Mouse (Mus musculus): ENCODE results near the gene Spata18. TPM values are rescaled to one million over a fixed set of nuclear protein-coding genes. Genes with fewer than 3 reads are reported as not detected.

The Spata18 gene
- polyA plus RNA-seq, 1 experiment from 2014 or later: not detected

- H3K9me3 ChIP-seq: no peaks in the 10 kb centered on the region
- no peaks in the 10 kb centered on the region for H3K4me1 ChIP-seq
- no peaks in the 10 kb centered on the region for H3K36me3 ChIP-seq
- H3K27ac ChIP-seq: no peak overlapping the region
- 82% methylated on average over 17 of the region's 17 CpGs for WGBS
- no peak overlapping the region for H3K4me2 ChIP-seq (replicated peaks)
- no peak overlapping the region for H3K4me3 ChIP-seq
- ATAC-seq (ENCODE audit: low FRiP score, low read depth): no peak
- no peak overlapping the region for H3K9ac ChIP-seq
- H3K27me3 ChIP-seq (replicated peaks): no peaks in the 10 kb centered on the region
Observed at GRCm38 (mm10) chr5:73701063-73701890, 50.1 kb downstream of the Spata18 start.

GRCm38 (mm10) chr5:73701946-73702710 lies 50.9 kb downstream of the Spata18 start:
- ATAC-seq (ENCODE audit: low FRiP score, low read depth): no peak
- Histone ChIP-seq H3K4me2 (replicated peaks) (no peak overlapping the region), H3K4me1 (no peaks in the 10 kb centered on the region), H3K4me3 (no peak overlapping the region), H3K9me3 (no peaks in the 10 kb centered on the region), H3K27me3 (replicated peaks) (no peaks in the 10 kb centered on the region), H3K36me3 (no peaks in the 10 kb centered on the region), H3K27ac (no peak overlapping the region), H3K9ac (no peak overlapping the region)
- 69% methylated on average over 12 of the region's 12 CpGs for WGBS

- H3K27me3 ChIP-seq (replicated peaks): no peaks in the 10 kb centered on the region
- no peak overlapping the region for H3K4me3 ChIP-seq
- H3K27ac ChIP-seq: no peak overlapping the region
- no peak overlapping the region for H3K9ac ChIP-seq
- H3K36me3 ChIP-seq: no peaks in the 10 kb centered on the region
- H3K4me2 ChIP-seq (replicated peaks): no peak overlapping the region
- ATAC-seq (ENCODE audit: low FRiP score, low read depth): no peak
- no peaks in the 10 kb centered on the region for H3K9me3 ChIP-seq
- 96% methylated on average over 4 of the region's 4 CpGs for WGBS
- H3K4me1 ChIP-seq: no peaks in the 10 kb centered on the region
Observed at GRCm38 (mm10) chr5:73703096-73703495, 51.9 kb downstream of the Spata18 start.

- no peak overlapping the region for H3K4me3 ChIP-seq
- no peak overlapping the region for H3K9ac ChIP-seq
- no peak for ATAC-seq (ENCODE audit: low FRiP score, low read depth)
- no peaks in the 10 kb centered on the region for H3K4me1 ChIP-seq
- H3K9me3 ChIP-seq: no peaks in the 10 kb centered on the region
- 39% methylated on average over 14 of the region's 14 CpGs for WGBS
- no peaks in the 10 kb centered on the region for H3K27me3 ChIP-seq (replicated peaks)
- H3K36me3 ChIP-seq: no peaks in the 10 kb centered on the region
- H3K27ac ChIP-seq: no peak overlapping the region
- H3K4me2 ChIP-seq (replicated peaks): no peak overlapping the region
Observed at GRCm38 (mm10) chr5:73704263-73704662, 53.1 kb downstream of the Spata18 start.

GRCm38 (mm10) chr5:73704757-73705156 lies 53.6 kb downstream of the Spata18 start:
- Histone ChIP-seq H3K9ac (no peak overlapping the region), H3K4me2 (replicated peaks) (no peak overlapping the region), H3K36me3 (no peaks in the 10 kb centered on the region), H3K27me3 (replicated peaks) (no peaks in the 10 kb centered on the region), H3K9me3 (no peaks in the 10 kb centered on the region), H3K4me3 (no peak overlapping the region), H3K4me1 (no peaks in the 10 kb centered on the region), H3K27ac (no peak overlapping the region)
- no peak for ATAC-seq (ENCODE audit: low FRiP score, low read depth)
- WGBS: 88% methylated on average over 8 of the region's 8 CpGs

- no peaks in the 10 kb centered on the region for H3K4me1 ChIP-seq
- no peak overlapping the region for H3K4me2 ChIP-seq (replicated peaks)
- 72% methylated on average over 5 of the region's 5 CpGs for WGBS
- H3K4me3 ChIP-seq: no peak overlapping the region
- H3K9me3 ChIP-seq: no peaks in the 10 kb centered on the region
- no peaks in the 10 kb centered on the region for H3K36me3 ChIP-seq
- H3K27me3 ChIP-seq (replicated peaks): no peaks in the 10 kb centered on the region
- H3K27ac ChIP-seq: no peak overlapping the region
- no peak overlapping the region for H3K9ac ChIP-seq
- no peak for ATAC-seq (ENCODE audit: low FRiP score, low read depth)
Observed at GRCm38 (mm10) chr5:73705290-73705689, 54.1 kb downstream of the Spata18 start.

GRCm38 (mm10) chr5:73712852-73713251 lies 61.7 kb downstream of the Spata18 start:
- H3K4me1 ChIP-seq: no peaks in the 10 kb centered on the region
- H3K4me2 ChIP-seq (replicated peaks): no peak overlapping the region
- H3K27ac ChIP-seq: no peak overlapping the region
- no peaks in the 10 kb centered on the region for H3K36me3 ChIP-seq
- 75% methylated on average over 7 of the region's 7 CpGs for WGBS
- no peaks in the 10 kb centered on the region for H3K27me3 ChIP-seq (replicated peaks)
- no peak overlapping the region for H3K4me3 ChIP-seq
- no peak overlapping the region for H3K9ac ChIP-seq
- ATAC-seq (ENCODE audit: low FRiP score, low read depth): no peak
- no peaks in the 10 kb centered on the region for H3K9me3 ChIP-seq

- no peak overlapping the region for H3K4me3 ChIP-seq
- H3K4me1 ChIP-seq: no peaks in the 10 kb centered on the region
- H3K36me3 ChIP-seq: no peaks in the 10 kb centered on the region
- H3K4me2 ChIP-seq (replicated peaks): no peak overlapping the region
- H3K9ac ChIP-seq: no peak overlapping the region
- no peak overlapping the region for H3K27ac ChIP-seq
- ATAC-seq (ENCODE audit: low FRiP score, low read depth): no peak
- no peaks in the 10 kb centered on the region for H3K9me3 ChIP-seq
- WGBS: 61% methylated on average over 2 of the region's 2 CpGs
- H3K27me3 ChIP-seq (replicated peaks): no peaks in the 10 kb centered on the region
Observed at GRCm38 (mm10) chr5:73716941-73717340, 65.8 kb downstream of the Spata18 start.

GRCm38 (mm10) chr5:73721682-73722282 lies 70.6 kb downstream of the Spata18 start:
- no peak for ATAC-seq (ENCODE audit: low FRiP score, low read depth)
- 79% methylated on average over 21 of the region's 21 CpGs for whole genome bisulfite sequencing
- Histone ChIP-seq H3K9ac (no peak overlapping the region), H3K9me3 (no peaks in the 10 kb centered on the region), H3K27ac (no peak overlapping the region), H3K4me1 (no peaks in the 10 kb centered on the region), H3K36me3 (no peaks in the 10 kb centered on the region), H3K4me2 (replicated peaks) (no peak overlapping the region), H3K27me3 (replicated peaks) (no peaks in the 10 kb centered on the region), H3K4me3 (no peak overlapping the region)

- whole genome bisulfite sequencing: 92% methylated on average over 4 of the region's 4 CpGs
- no peak overlapping the region for H3K4me3 ChIP-seq
Observed at GRCm38 (mm10) chr5:73725981-73726380, 74.8 kb downstream of the Spata18 start.

GRCm38 (mm10) chr5:73728651-73729050 lies 77.5 kb downstream of the Spata18 start:
- H3K27ac ChIP-seq: no peak overlapping the region
- no peaks in the 10 kb centered on the region; the same call in 1 of the 2 replicates for H3K4me1 ChIP-seq
- no peaks in the 10 kb centered on the region for H3K27me3 ChIP-seq (replicated peaks)
- no peaks in the 10 kb centered on the region for H3K36me3 ChIP-seq
- WGBS: 88% methylated on average over 7 of the region's 7 CpGs
- H3K9ac ChIP-seq: no peak overlapping the region
- H3K4me3 ChIP-seq: no peak overlapping the region
- H3K4me2 ChIP-seq (replicated peaks): no peak overlapping the region
- ATAC-seq (ENCODE audit: low FRiP score, low read depth): no peak
- no peaks in the 10 kb centered on the region for H3K9me3 ChIP-seq

More at GRCm38 (mm10) chr5:73725981-73726380, 74.8 kb downstream of the Spata18 start:
- no peak for ATAC-seq (ENCODE audit: low FRiP score, low read depth)
- Histone ChIP-seq H3K27ac (no peak overlapping the region), H3K4me1 (no peaks in the 10 kb centered on the region), H3K9ac (no peak overlapping the region), H3K4me2 (replicated peaks) (no peak overlapping the region), H3K36me3 (no peaks in the 10 kb centered on the region), H3K9me3 (no peaks in the 10 kb centered on the region), H3K27me3 (replicated peaks) (no peaks in the 10 kb centered on the region)

All from neural tube, embryonic 12.5 days (tissue).